Mouse (Mus musculus) testis, adult 2 months (tissue): ENCODE data around the gene Mrgprh.

Source experiments
- CTCF ChIP-seq: fragments of 200-500 bp; IDR thresholded peaks from 2 replicates; pipeline ENCODE4 v1.5.1; 2012; ENCODE audit warnings: low read depth, mild to moderate bottlenecking, inconsistent platforms, low read length, moderate library complexity; ENCODE audit not compliant: control insufficient read depth, insufficient read depth, insufficient replicate concordance
- POLR2A ChIP-seq: fragments of 200-500 bp; IDR thresholded peaks from 2 replicates; pipeline ENCODE4 v1.6.1; 2012; ENCODE audit warnings: low read depth, mild to moderate bottlenecking, inconsistent platforms, low read length, moderate library complexity; ENCODE audit not compliant: control insufficient read depth

- no peak for TF ChIP-seq CTCF
- no peak for TF ChIP-seq POLR2A
Observed at GRCm38 (mm10) chr17:12866853-12867252, 9.0 kb upstream of the Mrgprh start.
